Mouse (Mus musculus): Measurements from ENCODE around the gene Zfp65. TPM values are rescaled to one million over a fixed set of nuclear protein-coding genes. Genes with fewer than 3 reads are reported as not detected.
"Not testable (repeated sequence)": the region's sequence is repeated elsewhere in the genome, so short reads cannot be mapped to it uniquely, and the experiment has no call there.

Gene Zfp65
- 5.8 and 5.9 TPM in 2 replicates for polyA plus RNA-seq (2015; fragmentation: Nextera tagmentation; extraction: Ambion mirVana)

DNA sequence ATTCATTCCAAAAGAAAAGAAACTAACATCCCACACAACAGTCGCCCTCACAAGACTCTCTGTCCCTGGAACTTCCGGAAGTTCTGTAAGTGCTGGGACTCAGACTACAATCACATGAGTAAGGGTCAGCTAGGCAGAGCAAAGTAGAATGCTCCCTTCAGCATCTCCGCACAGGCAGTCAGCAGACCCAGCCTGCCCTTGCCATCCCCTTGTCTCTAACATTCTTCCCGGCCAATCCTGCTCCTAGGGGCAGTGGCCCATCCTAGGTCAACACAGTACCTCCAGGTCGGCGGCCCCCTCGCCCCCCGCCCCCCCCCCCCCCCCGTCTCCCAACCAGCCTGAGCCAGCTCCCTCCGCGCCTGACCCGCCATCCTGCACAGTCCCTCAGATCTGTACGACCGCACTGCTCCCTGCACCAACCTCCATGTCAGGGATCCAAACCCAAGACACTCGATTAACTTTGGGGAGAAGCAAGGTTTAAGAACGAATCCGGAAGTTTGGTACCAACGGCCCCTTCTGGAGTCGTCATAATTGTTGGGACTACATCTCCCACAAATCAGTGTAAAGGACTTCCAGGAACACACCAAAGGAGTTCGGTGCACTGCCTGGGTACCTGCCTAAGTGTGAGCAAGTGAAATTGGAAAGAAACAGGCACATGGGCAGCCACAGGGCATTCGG lies at the start of gene Zfp65:
TSS of gene Zfp65 (minus strand) at position 533 of the 678 bp plus-strand sequence.
- Histone ChIP-seq H3K27me3 (replicated peaks) (no peaks in the 10 kb centered on the region), H3K4me1 (no peaks in the 10 kb centered on the region), H3K4me2 (peak within 1 kb of the TSS; percentile 65), H3K9ac (peak within 1 kb of the TSS; percentile 41), H3K9me3 (no peaks in the 10 kb centered on the region), H3K36me3 (no peaks in the 10 kb centered on the region), H3K27ac (peak within 1 kb of the TSS; percentile 35; the same call in 1 of the 2 replicates), H3K4me3 (replicated peaks) (peak within 1 kb of the TSS; percentile 58)
- ATAC-seq (ENCODE audit: insufficient read depth, low FRiP score, low read depth), result peak; percentile 87; the same call in 1 of the 2 replicates
- WGBS, result 3% methylated on average over 16 of the region's 21 CpGs

DNA sequence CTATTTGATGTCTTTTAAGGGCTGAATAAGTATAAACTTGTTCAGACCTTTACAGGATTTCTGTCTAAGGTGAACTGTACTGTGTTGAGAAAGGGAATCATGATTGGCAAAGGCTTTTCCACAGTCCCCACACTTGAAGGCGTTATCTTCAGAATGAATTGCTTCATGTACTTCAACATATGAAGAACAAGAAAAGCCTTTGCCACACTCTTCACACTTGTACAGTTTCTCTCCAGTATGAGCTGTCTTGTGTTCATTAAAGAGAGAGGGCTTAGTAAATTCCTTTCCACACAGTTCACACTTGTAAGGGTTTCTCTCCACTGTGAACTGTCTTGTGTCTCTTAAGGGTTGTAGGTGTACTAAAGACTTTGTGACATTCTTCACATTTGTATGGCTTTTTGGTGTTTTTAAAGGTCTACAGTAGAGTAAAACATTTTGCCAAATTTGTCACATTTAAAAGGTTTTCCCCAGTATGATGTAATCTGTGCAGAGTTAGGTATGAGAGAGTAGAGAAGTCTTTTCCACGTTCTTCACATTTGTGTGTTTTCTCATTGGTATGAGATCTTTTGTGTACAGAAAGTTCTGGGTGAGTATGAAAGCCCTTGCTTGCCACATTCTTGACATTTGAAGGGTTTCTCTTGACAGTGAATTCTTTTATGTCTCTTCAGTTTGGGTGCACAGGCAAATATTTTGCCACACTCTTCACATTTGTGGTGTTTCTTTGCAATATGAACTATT lies 34.2 kb upstream of the Zfp65 start:
- no peak for ATAC-seq (ENCODE audit: insufficient read depth, low FRiP score, low read depth)
- WGBS, result 74% methylated on average over 2 of the region's 2 CpGs

DNA sequence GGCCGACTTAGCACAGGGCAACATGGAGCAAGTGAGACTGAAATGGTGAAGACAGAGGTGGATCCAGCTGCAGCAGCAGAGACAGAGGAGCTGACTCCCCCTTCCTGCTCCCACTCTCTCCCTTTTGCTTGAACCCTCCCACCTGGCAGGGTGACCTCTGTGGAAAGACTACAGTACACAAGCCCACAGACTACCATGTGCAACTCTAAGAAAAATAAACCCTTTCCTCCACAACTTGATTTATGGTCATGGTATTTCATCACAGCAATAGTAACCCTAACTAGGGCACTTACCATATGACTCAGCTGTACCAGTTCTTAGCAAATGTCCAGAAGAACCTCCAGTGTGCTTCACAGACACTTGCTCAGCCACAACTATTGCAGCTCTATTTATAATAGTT lies 31.0 kb upstream of the Zfp65 start:
- 68% methylated on average over 1 of the region's 1 CpGs for WGBS
- no peak for ATAC-seq (ENCODE audit: insufficient read depth, low FRiP score, low read depth)
- Histone ChIP-seq H3K9ac (no peak overlapping the region), H3K36me3 (no peaks in the 10 kb centered on the region), H3K27me3 (replicated peaks) (no peaks in the 10 kb centered on the region), H3K4me1 (no peaks in the 10 kb centered on the region), H3K4me3 (replicated peaks) (no peak overlapping the region), H3K4me2 (no peak overlapping the region), H3K27ac (no peak overlapping the region), H3K9me3 (no peaks in the 10 kb centered on the region)

More for the DNA sequence above, 34.2 kb upstream of the Zfp65 start:
- Histone ChIP-seq H3K27ac (no peak overlapping the region), H3K4me2 (no peak overlapping the region), H3K9me3 (no peaks in the 10 kb centered on the region), H3K9ac (no peak overlapping the region), H3K27me3 (replicated peaks) (no peaks in the 10 kb centered on the region), H3K36me3 (no peaks in the 10 kb centered on the region), H3K4me1 (no peaks in the 10 kb centered on the region), H3K4me3 (replicated peaks) (no peak overlapping the region)

GRCm38 (mm10) chr13:67755761-67756160 lies 26.8 kb upstream of the Zfp65 start:
- Histone ChIP-seq H3K27me3 (replicated peaks) (no peaks in the 10 kb centered on the region), H3K27ac (no peak overlapping the region), H3K4me3 (replicated peaks) (no peak overlapping the region), H3K9me3 (no peaks in the 10 kb centered on the region), H3K4me2 (no peak overlapping the region), H3K36me3 (no peaks in the 10 kb centered on the region), H3K9ac (no peak overlapping the region), H3K4me1 (0 out of 2 replicates have a peak, but pooled peaks cover 3% of the 10 kb centered on the region)
- ATAC-seq (ENCODE audit: insufficient read depth, low FRiP score, low read depth), result no peak
- 79% methylated on average over 6 of the region's 6 CpGs for WGBS

DNA sequence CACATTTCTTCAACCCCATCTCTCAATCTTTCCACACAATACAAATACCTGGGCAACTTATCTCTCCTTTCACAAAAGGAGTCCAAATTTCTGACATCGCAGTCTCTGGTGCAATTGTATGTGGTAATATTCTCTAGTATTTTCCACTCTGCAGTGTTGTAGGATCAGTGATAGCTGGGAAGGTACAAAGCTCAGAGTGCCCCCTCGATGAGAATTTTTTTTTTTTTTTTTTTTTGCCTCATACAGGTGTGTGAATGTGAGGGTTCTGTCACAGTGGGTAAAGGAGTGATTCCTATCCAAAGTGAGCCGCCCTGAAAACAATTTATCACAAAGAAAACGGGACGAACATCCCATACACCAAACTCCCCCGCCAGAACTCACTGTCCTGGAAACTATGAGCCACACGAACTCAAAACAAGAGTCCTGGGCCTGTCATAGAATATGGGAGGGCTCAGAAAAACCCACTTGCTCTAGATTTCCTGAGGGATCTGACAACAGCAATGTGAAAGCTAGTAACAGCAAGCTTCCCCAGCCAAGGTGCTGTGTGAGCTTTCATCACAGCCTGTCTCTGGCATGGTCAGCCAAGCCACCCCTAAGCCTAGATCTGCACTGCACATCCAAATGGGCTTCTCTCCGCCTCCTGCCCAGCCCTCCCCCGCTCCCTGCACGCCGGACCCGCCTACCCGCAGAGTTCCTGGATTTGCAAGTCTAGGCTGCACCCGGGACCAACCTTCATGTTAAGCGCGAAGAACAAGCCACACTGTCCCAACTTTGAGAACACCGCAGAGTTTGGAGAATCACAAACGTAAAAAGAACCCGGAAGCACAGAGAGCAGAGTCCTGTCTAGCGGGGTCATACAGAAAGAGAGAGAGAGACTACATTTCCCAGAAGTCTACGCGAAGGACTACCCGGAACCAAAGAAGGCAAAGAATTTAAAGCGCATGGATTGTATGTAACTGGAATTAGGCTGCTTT lies 25.6 kb upstream of the Zfp65 start, which contains the start of gene Zfp85:
TSS of gene Zfp85 (minus strand) at position 896 of the 974 bp plus-strand sequence.
- H3K9ac ChIP-seq, result peak within 1 kb of the TSS; percentile 20; the same call in 1 of the 2 replicates
- peak; percentile 92 for ATAC-seq (ENCODE audit: insufficient read depth, low FRiP score, low read depth)
- 0 out of 2 replicates have a peak, but pooled peaks cover 3% of the 10 kb centered on the region for H3K4me1 ChIP-seq
- no peaks in the 10 kb centered on the region for H3K9me3 ChIP-seq
- 5% methylated on average over 24 of the region's 24 CpGs for WGBS
- H3K27me3 ChIP-seq (replicated peaks), result no peaks in the 10 kb centered on the region
- H3K4me2 ChIP-seq, result peak within 1 kb of the TSS; percentile 57
- H3K27ac ChIP-seq, result peak within 1 kb of the TSS; percentile 87
- no peaks in the 10 kb centered on the region for H3K36me3 ChIP-seq
- peak within 1 kb of the TSS; percentile 67 for H3K4me3 ChIP-seq (replicated peaks)

- Histone ChIP-seq H3K4me3 (replicated peaks) (no peak overlapping the region), H3K4me2 (no peak overlapping the region), H3K27me3 (replicated peaks) (no peaks in the 10 kb centered on the region), H3K4me1 (no peaks in the 10 kb centered on the region), H3K9ac (no peak overlapping the region), H3K36me3 (peaks cover 9% of the 10 kb centered on the region), H3K27ac (no peak overlapping the region), H3K9me3 (no peaks in the 10 kb centered on the region)
- ATAC-seq (ENCODE audit: insufficient read depth, low FRiP score, low read depth), result no peak
- 88% methylated on average over 9 of the region's 9 CpGs for WGBS
Observed at GRCm38 (mm10) chr13:67743896-67744295, 14.9 kb upstream of the Zfp65 start.

DNA sequence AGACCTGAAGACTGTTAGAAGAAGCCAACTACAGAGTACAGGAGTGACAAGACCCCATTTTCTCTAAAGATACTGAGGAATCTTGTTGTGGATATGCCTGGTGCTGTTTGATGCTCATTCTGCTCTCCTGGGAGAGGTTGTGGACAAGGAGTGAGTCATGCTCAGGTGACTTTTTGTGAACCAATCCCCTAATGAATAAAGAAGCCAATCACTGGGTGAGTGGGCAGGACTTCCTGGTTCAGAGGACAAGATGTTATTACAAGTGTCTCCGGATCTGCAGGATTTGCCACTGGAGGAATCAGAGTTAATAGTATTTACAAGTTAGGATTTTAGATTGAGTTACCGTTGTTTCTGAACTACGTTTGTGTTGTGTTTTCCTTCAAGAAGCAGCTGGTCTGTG lies 14.0 kb upstream of the Zfp65 start:
- H3K4me1 ChIP-seq, result no peaks in the 10 kb centered on the region
- H3K27ac ChIP-seq, result no peak overlapping the region
- 78% methylated on average over 3 of the region's 3 CpGs for WGBS
- no peak overlapping the region for H3K4me2 ChIP-seq
- no peak overlapping the region for H3K4me3 ChIP-seq (replicated peaks)
- peaks cover 2% of the 10 kb centered on the region for H3K36me3 ChIP-seq
- no peak overlapping the region for H3K9ac ChIP-seq
- ATAC-seq (ENCODE audit: insufficient read depth, low FRiP score, low read depth), result no peak
- H3K9me3 ChIP-seq, result no peaks in the 10 kb centered on the region
- H3K27me3 ChIP-seq (replicated peaks), result no peaks in the 10 kb centered on the region

DNA sequence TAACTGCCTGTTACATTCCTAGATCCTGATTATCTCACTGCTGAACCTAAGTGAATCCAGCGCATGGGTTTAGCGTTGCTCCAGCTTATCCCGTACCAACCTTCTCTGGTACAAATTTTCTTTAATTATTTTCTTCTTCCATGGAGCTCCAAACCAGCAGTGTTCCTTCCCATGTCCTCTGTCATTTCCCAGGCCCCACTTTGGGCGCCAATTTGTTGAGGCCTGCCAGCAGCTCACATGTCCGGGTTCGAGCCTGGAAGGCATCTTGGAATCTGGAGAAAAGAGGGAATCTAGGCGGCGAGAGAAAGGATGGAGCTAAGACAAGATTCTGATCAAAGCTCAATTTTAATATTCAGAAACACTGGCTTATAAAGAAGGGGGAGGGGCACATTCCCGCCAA lies 5.4 kb upstream of the Zfp65 start:
- H3K4me3 ChIP-seq (replicated peaks); H3K4me2 ChIP-seq; ATAC-seq (ENCODE audit: insufficient read depth, low FRiP score, low read depth); H3K27me3 ChIP-seq (replicated peaks); H3K9me3 ChIP-seq; H3K4me1 ChIP-seq; H3K27ac ChIP-seq; H3K36me3 ChIP-seq; H3K9ac ChIP-seq: not testable (repeated sequence)
- 88% methylated on average over 9 of the region's 9 CpGs for WGBS

- WGBS, result 28% methylated on average over 4 of the region's 4 CpGs
- not testable (repeated sequence) for H3K4me1 ChIP-seq; H3K27me3 ChIP-seq (replicated peaks); H3K9me3 ChIP-seq; H3K27ac ChIP-seq; H3K36me3 ChIP-seq
- Histone ChIP-seq H3K4me2 (peak overlapping the region; percentile 65), H3K9ac (peak overlapping the region; percentile 41; the same call in 1 of the 2 replicates), H3K4me3 (replicated peaks) (peak overlapping the region; percentile 58)
- peak; percentile 88 for ATAC-seq (ENCODE audit: insufficient read depth, low FRiP score, low read depth)
Observed at GRCm38 (mm10) chr13:67729441-67729840, 468 bp upstream of the Zfp65 start.

GRCm38 (mm10) chr13:67728106-67728505 lies 867 bp downstream of the Zfp65 start:
- WGBS, result 72% methylated on average over 1 of the region's 1 CpGs
- no peak overlapping the region for H3K27ac ChIP-seq
- no peak for ATAC-seq (ENCODE audit: insufficient read depth, low FRiP score, low read depth)

DNA sequence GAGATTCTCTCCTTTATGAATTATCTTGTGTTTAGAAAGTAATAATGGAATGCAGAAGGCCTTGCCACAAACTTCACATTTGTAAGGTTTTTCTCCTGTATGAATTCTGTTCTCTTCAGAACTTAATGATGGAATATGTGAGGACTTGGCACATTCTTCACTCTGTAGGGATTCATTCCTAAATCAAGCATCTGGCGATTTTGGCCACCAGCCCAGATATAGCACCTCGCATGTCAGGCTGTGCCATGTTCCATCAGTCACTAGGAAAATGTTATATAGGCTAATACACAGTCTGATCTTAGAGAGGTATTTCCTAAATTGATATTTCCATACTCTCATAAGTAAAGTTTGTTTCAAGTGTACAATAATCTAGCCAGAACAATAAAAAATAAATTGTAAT lies 3.6 kb downstream of the Zfp65 start:
- not testable (repeated sequence) for H3K27me3 ChIP-seq (replicated peaks); H3K27ac ChIP-seq; H3K36me3 ChIP-seq; H3K9me3 ChIP-seq; H3K9ac ChIP-seq; ATAC-seq (ENCODE audit: insufficient read depth, low FRiP score, low read depth); H3K4me3 ChIP-seq (replicated peaks); H3K4me1 ChIP-seq; H3K4me2 ChIP-seq
- WGBS, result 56% methylated on average over 2 of the region's 2 CpGs

More at GRCm38 (mm10) chr13:67728106-67728505, 867 bp downstream of the Zfp65 start:
- Histone ChIP-seq H3K9ac (no peak overlapping the region), H3K4me1 (0 out of 2 replicates have a peak, but pooled peaks cover 2% of the 10 kb centered on the region), H3K4me2 (peak overlapping the region; percentile 65), H3K9me3 (no peaks in the 10 kb centered on the region), H3K4me3 (replicated peaks) (peak overlapping the region; percentile 58), H3K27me3 (replicated peaks) (no peaks in the 10 kb centered on the region), H3K36me3 (no peaks in the 10 kb centered on the region)

All from stomach, embryonic 15.5 days (tissue).